Mouse (Mus musculus) liver, embryonic 14.5 days (tissue): Measurements from ENCODE around the gene Xylt1.

Experiments used
- CTCF ChIP-seq: IDR thresholded peaks from 2 replicates; pipeline ENCODE4 v1.5.1; 2016; ENCODE audit warnings: antibody characterized with exemption, low read depth, control low read depth
- EP300 ChIP-seq: IDR thresholded peaks from 2 replicates; pipeline ENCODE4 v1.6.1; 2016; ENCODE audit warnings: antibody characterized with exemption, low read depth

DNA sequence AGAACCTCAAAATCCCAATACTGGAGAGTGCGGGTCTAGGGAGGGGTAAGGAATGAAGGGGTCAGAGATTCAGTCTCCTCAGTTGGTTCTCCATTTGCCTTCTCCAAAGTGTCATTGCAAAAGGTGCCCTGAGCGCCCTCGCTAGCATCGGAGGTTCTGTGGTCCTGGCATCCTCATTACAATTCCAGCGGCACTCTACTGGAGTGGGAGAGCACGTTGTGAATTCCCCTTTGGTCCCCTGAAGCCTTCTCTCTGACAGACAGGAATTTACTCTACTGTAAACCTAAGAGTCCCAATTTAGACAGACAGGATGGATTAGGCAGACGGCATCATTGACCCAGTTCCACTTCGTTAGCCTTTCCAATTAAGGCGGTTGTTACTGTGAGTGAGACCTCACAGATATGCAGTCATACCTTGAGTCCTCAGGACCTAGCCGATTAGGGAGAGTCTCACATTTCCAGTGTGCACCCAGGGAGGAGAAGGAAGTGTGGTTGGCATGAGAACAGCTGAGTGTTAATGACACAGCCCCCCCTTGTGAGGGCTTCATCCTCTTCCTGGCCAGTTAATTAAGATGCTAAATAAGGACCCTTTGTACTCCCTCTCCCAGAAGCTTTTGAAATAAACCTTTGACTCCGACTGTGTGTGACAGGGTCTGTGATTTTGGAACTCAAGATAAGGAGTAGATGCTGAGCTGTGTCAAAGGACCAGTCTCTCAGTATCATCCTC lies 91.4 kb downstream of the Xylt1 start:
- TF ChIP-seq CTCF (no peak), EP300 (no peak)
